Mouse (Mus musculus) natural killer cell, adult 2 months (primary cell): Measurements from ENCODE around the gene Rin2.

ENCODE experiments used
- DNase-seq, 2 experiments: peaks; one replicate each; pipeline ENCODE4 v3.0.0; 2022; ENCODE audit warnings: low spot score in 2 of 2

The Rin2 gene

GRCm38 (mm10) chr2:145675142-145675755 lies at the start of gene Rin2:
TSS of gene Rin2 (plus strand) at chr2:145675215.
- DNase-seq: no peak

- no peak for DNase-seq
Observed at GRCm38 (mm10) chr2:145631123-145631798, 43.8 kb upstream of the Rin2 start.

- no peak for DNase-seq
Observed at GRCm38 (mm10) chr2:145631799-145632174, 43.2 kb upstream of the Rin2 start.

GRCm38 (mm10) chr2:145633811-145634210 lies 41.2 kb upstream of the Rin2 start:
- DNase-seq: no peak

- no peak for DNase-seq
Observed at GRCm38 (mm10) chr2:145640255-145640984, 34.6 kb upstream of the Rin2 start.

- no peak for DNase-seq
Observed at GRCm38 (mm10) chr2:145655373-145655960, 19.5 kb upstream of the Rin2 start.

- no peak for DNase-seq
Observed at GRCm38 (mm10) chr2:145656121-145656520, 18.9 kb upstream of the Rin2 start.

GRCm38 (mm10) chr2:145656716-145657115 lies 18.3 kb upstream of the Rin2 start:
- DNase-seq: no peak

GRCm38 (mm10) chr2:145661242-145661641 lies 13.8 kb upstream of the Rin2 start:
- no peak for DNase-seq

- DNase-seq: no peak
Observed at GRCm38 (mm10) chr2:145663899-145664298, 11.1 kb upstream of the Rin2 start.

GRCm38 (mm10) chr2:145664311-145664710 lies 10.7 kb upstream of the Rin2 start:
- no peak for DNase-seq

- DNase-seq: no peak
Observed at GRCm38 (mm10) chr2:145668135-145668534, 6.9 kb upstream of the Rin2 start.

- DNase-seq: no peak
Observed at GRCm38 (mm10) chr2:145670131-145670530, 4.9 kb upstream of the Rin2 start.

- no peak for DNase-seq
Observed at GRCm38 (mm10) chr2:145674496-145675141, 396 bp upstream of the Rin2 start.

GRCm38 (mm10) chr2:145675756-145676543 lies 935 bp downstream of the Rin2 start:
- no peak for DNase-seq

- no peak for DNase-seq
Observed at GRCm38 (mm10) chr2:145676544-145676925, 1.5 kb downstream of the Rin2 start.

GRCm38 (mm10) chr2:145676936-145677335 lies 1.9 kb downstream of the Rin2 start:
- DNase-seq: no peak

GRCm38 (mm10) chr2:145680141-145680540 lies 5.1 kb downstream of the Rin2 start:
- no peak for DNase-seq

- no peak for DNase-seq
Observed at GRCm38 (mm10) chr2:145680762-145681161, 5.7 kb downstream of the Rin2 start.

GRCm38 (mm10) chr2:145681626-145682025 lies 6.6 kb downstream of the Rin2 start:
- no peak for DNase-seq

GRCm38 (mm10) chr2:145682924-145683323 lies 7.9 kb downstream of the Rin2 start:
- DNase-seq: no peak
